Mouse (Mus musculus): ENCODE results near the gene Rai14.
"Not testable (repeated sequence)": the region's sequence is repeated elsewhere in the genome, so short reads cannot be mapped to it uniquely, and the experiment has no call there.

Rai14 gene

GRCm38 (mm10) chr15:10533361-10533760 lies 181.1 kb downstream of the Rai14 start:
- DNase-seq (ENCODE audit: low spot score), result not testable (repeated sequence)

GRCm38 (mm10) chr15:10531352-10531751 lies 183.1 kb downstream of the Rai14 start:
- DNase-seq (ENCODE audit: low spot score), result no peak

GRCm38 (mm10) chr15:10525896-10526295 lies 188.5 kb downstream of the Rai14 start:
- no peak for DNase-seq (ENCODE audit: low spot score)

Data from testis, postnatal 10 days (tissue).